Mouse (Mus musculus): ENCODE results near the gene Psmd7. TPM values are rescaled to one million over a fixed set of nuclear protein-coding genes. Genes with fewer than 3 reads are reported as not detected.

The Psmd7 gene
- polyA plus RNA-seq, 1 experiment from 2014 or later = 395 TPM

MicroRNAs encoded within 50 kb of the gene (microRNA counts, 519-probe panel; counts per million panel counts)
- microRNA mmu-miR-140 = 7,437 counts per million, percentile 84 among the panel's probes with 10 or more counts

Small RNA genes lying within 50 kb of the gene (microRNA-seq; reads per million reads assigned to microRNA genes)
- 25,901 reads per million, percentile 98 among the genes with 10 or more reads in this experiment for gene Mir140

Other genes with a start within 250 kb of the Psmd7 start
- 16.7 and 19.6 TPM in 2 replicates for gene Nqo1, start 185.3 kb downstream of the Psmd7 start, polyA plus RNA-seq (2016; fragmentation: Nextera tagmentation; extraction: Ambion mirVana)
- 102 and 103 TPM in 2 replicates for gene Nob1, start 163.4 kb downstream of the Psmd7 start, polyA plus RNA-seq (2016; fragmentation: Nextera tagmentation; extraction: Ambion mirVana)
- gene Wwp2, start 152.1 kb downstream of the Psmd7 start, polyA plus RNA-seq (2016; fragmentation: Nextera tagmentation; extraction: Ambion mirVana) = 277 and 286 TPM in 2 replicates

Data from limb, embryonic 12.5 days (tissue).